Mouse (Mus musculus): ENCODE data around the gene Rnf38. TPM values are rescaled to one million over a fixed set of nuclear protein-coding genes. Genes with fewer than 3 reads are reported as not detected.

Gene Rnf38
- polyA plus RNA-seq, 1 experiment = 147 TPM

Other genes starting within 250 kb of the Rnf38 start
- 156 and 199 TPM in 2 replicates for gene Clta, start 229.3 kb downstream of the Rnf38 start, polyA plus RNA-seq (2012; rRNA removed)
- gene Gne, start 149.6 kb downstream of the Rnf38 start, polyA plus RNA-seq (2012; rRNA removed) = 58.9 and 91.4 TPM in 2 replicates
- 0.38 and 0.62 TPM in 2 replicates for gene Melk, start 67.1 kb upstream of the Rnf38 start, polyA plus RNA-seq (2012; rRNA removed)

Measured in gonadal fat pad, adult 2 months (tissue).